Mouse (Mus musculus) MEL (cell line): ENCODE data around the gene Fgfr2.

Experiments used
- BHLHE40 ChIP-seq: IDR thresholded peaks from 2 replicates; pipeline ENCODE4 v1.6.1; 2012; ENCODE audit warnings: low read depth, mild to moderate bottlenecking, inconsistent platforms, low read length, improper control_type of control experiment, borderline replicate concordance
- CTCF ChIP-seq, 3 experiments: IDR thresholded peaks in 2 of 3; conservative IDR thresholded peaks in 1 of 3; 2 replicates each; pipeline ENCODE4 v1.5.1; 2011 to 2012; ENCODE audit warnings: low read length in 3 of 3, low read depth in 2 of 3, mild to moderate bottlenecking in 2 of 3, improper control_type of control experiment in 1 of 3, inconsistent platforms in 1 of 3, mixed read lengths in 1 of 3, moderate library complexity in 1 of 3; ENCODE audit not compliant: control insufficient read depth in 1 of 3, insufficient read depth in 1 of 3, poor library complexity in 1 of 3, severe bottlenecking in 1 of 3
- EP300 ChIP-seq, 2 experiments: IDR thresholded peaks; 2 replicates each; pipeline ENCODE4 v1.6.1; 2011; ENCODE audit warnings: improper control_type of control experiment in 2 of 2, low read length in 2 of 2, low read depth in 1 of 2, mild to moderate bottlenecking in 1 of 2
- KAT2A ChIP-seq: conservative IDR thresholded peaks from 2 replicates; pipeline ENCODE4 v1.6.1; 2012; ENCODE audit warnings: low read depth, low read length, improper control_type of control experiment, inconsistent platforms
- POLR2A ChIP-seq, 2 experiments: IDR thresholded peaks; 2 replicates each; pipeline ENCODE4 v1.6.1; 2011 to 2012; ENCODE audit warnings: low read length in 2 of 2, mild to moderate bottlenecking in 2 of 2, control low read depth in 1 of 2, improper control_type of control experiment in 1 of 2, low read depth in 1 of 2, moderate library complexity in 1 of 2; ENCODE audit not compliant: control insufficient read depth in 1 of 2, insufficient read depth in 1 of 2, poor library complexity in 1 of 2
- SIN3A ChIP-seq: IDR thresholded peaks from 2 replicates; pipeline ENCODE4 v1.6.1; 2012; ENCODE audit warnings: low read length, improper control_type of control experiment, inconsistent platforms

DNA sequence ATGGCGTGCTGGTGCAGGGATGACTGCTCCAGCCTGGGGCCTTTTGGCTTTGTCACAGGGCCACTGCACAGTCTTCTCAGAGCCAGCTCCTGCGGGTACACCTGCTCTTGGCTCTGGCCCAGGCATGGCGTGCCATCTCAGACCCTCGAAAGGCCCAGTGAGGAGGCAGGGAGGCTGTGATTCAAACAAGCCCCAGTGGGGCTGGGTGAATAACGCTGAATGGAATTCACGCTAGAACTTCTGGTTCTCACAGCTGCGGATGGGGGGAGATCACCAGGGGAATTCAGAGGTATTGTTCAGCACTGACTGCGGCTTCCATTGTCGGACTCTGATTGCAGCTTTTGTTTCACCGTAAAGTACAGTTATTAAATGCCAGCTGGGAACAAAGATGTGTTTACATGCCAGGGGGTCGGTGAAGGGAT, 2262.4 kb downstream of the Fgfr2 start:
- no peak for TF ChIP-seq CTCF (IDR thresholded peaks at IDR 0.05 in 2 of 3, conservative IDR thresholded peaks at IDR 0.05 in 1 of 3; ENCODE audit: control insufficient read depth in 1 of 3, insufficient read depth in 1 of 3, low read depth in 2 of 3, low read length in 3 of 3, poor library complexity in 1 of 3, severe bottlenecking in 1 of 3)
- no peak for TF ChIP-seq BHLHE40
- no peak for TF ChIP-seq SIN3A
- no peak for TF ChIP-seq POLR2A (IDR thresholded peaks at IDR 0.05; ENCODE audit: control insufficient read depth in 1 of 2, insufficient read depth in 1 of 2, low read depth in 1 of 2, low read length in 2 of 2, poor library complexity in 1 of 2)
- TF ChIP-seq EP300 (IDR thresholded peaks at IDR 0.05; ENCODE audit: low read depth in 1 of 2, low read length in 2 of 2) = no peak
- TF ChIP-seq KAT2A = no peak
